Mouse (Mus musculus): Measurements from ENCODE around the gene Iqgap1.

Gene Iqgap1

DNA sequence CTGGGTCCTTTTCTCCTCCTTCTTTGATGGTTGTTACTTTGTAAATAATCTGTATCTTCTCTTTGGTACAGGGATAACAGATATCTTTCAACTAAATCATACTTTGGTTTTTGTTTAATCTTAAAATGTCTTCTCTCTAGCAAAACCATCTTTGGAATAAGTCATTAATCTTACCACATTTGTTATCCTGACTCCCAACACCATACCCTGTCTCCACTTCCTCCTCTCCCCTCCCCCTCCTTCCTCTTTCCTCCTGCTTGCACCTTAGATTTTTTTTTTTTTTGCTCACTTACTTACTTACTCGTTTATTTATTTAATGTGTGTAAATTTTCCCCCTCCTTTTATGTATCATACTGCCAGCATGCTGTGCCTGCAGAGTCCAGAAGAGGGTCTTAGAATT is 129.4 kb downstream of the Iqgap1 start:
- ChIA-PET CTCF (interaction anchor here in 1 of 4 experiments (0.6 kb wide), 2 partner anchors 65 to 109 kb away, joined by 3 read pairs; no protein-coding TSS in a partner anchor), POLR2A (interaction anchor here in 1 of 4 experiments (0.7 kb wide), 1 partner anchor 129 kb away, joined by 8 read pairs; no protein-coding TSS in a partner anchor)

DNA sequence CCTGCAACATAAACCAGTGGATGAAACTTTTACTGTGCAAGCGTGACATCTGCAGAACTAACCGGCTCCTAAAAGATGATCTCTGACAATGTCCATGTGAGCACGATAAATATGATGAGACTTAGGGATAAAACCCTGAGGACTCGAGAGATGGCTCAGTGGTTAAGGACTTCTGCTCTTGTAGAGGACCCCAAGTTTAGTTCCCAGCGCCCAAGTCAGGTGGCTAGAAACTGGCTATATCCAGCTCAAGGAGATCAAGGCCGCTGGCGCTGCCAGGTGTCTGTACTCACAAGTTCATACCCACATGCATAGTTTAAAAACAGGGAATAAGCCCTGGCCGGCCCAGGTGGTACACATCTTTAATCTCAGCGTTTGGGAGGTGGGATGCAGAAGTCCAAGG is 133.3 kb downstream of the Iqgap1 start:
- POLR2A ChIA-PET: interaction anchor here in 1 of 4 experiments (2.0 kb wide), 1 partner anchor 54 kb away, joined by 5 read pairs; no protein-coding TSS in a partner anchor
- CTCF ChIA-PET: interaction anchor here in 2 of 4 experiments (1.0 to 1.4 kb wide), 2 partner anchors 38 to 306 kb away, joined by 3 read pairs; no protein-coding TSS in a partner anchor

DNA sequence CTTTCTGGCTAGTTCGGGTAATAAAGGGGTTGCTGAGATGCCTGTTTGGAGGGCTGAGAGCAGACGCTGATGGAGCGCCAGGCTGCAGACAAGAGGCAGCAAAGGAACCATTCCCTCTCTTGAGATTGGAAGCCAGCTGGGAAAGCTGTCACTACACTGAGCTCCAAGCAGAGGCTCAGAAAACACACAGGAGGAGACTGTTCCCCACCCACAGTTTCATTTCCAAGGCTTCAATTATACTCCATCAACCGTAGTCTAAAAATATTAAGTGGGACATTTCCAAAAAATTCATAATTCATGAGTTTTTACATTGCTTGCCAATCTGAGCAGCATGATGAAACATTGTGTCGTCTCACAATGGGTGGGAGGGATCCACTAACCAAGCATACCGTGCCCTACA is 134.6 kb downstream of the Iqgap1 start:
- ChIA-PET POLR2A (interaction anchor here in 1 of 4 experiments (2.0 kb wide), 1 partner anchor 55 kb away, joined by 5 read pairs; no protein-coding TSS in a partner anchor), CTCF (no interaction called here)

DNA sequence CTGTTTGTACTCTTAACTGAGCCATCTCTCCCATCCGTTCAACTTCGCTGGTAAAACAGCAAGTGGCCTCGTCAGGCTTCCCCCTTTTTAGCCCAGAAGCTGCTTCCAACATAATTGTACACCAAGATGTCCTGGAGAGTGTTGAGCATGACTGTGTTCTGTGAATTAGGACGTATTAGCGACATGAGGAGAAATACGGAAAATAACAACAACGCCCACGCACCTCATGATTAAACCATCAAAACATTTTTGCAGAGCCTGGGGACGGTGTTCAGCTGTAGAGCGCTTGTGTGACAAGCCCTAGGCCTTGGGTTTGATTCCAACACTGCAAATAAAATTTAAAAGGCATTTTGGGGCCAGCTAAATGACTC is 136.6 kb downstream of the Iqgap1 start:
- ChIA-PET POLR2A (interaction anchor here (0.7 to 2.1 kb wide), 18 partner anchors 8 to 466 kb away, joined by 3 to 11 read pairs (median 3); partner anchors contain the start of gene Blm (in 1 of the 4)), CTCF (interaction anchor here in 3 of 4 experiments (0.6 to 2.2 kb wide), 9 partner anchors 9 to 642 kb away, joined by 3 to 6 read pairs (median 4); partner anchors contain the start of gene Hddc3 (in 1 of the 3))

DNA sequence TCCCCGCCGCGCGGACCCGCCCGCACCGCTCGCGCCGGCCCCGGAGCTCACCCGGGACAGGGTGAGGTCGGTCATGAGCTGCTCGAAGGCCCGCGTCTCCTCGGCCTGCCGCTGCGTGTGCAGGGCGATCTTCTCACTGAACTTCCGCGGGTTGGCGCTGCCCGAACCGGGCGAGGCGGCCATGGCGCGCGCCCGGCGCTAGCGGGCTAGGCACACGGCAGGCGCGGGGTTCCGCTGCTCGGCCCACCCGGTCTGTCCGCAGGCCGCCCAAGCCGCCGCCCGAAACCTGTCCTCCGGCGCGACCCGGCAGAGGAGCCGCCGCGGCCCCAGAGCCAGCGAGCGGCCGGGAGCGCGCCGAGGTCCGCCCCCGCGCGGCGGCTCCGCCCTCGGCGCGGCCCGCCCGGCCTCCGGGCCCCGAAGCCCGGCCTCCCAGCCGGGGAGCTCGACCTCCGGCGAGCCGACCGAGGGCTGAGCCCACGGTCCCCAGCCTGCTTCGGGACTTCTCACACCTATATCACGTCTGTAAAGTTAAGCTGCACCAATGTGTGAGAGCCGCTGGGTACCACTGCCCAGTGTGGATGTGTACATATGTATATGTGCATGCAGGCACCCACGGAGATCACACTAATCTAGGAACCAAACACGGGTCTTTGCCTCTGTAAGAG is 137.1 kb downstream of the Iqgap1 start, which contains the start of gene Crtc3:
TSS of gene Crtc3 (minus strand) at position 322 of the 665 bp plus-strand sequence.
- CTCF ChIA-PET: interaction anchor here in 3 of 4 experiments (0.6 to 2.2 kb wide), 10 partner anchors 9 to 643 kb away, joined by 3 to 6 read pairs (median 4); partner anchors contain the start of gene Hddc3 (in 1 of the 3)
- POLR2A ChIA-PET: interaction anchor here (0.5 to 2.1 kb wide), 32 partner anchors 9 to 580 kb away, joined by 3 to 11 read pairs (median 3); partner anchors contain the start of genes Blm (in 2 of the 4) and Zscan2 (in 2 of the 4)

DNA sequence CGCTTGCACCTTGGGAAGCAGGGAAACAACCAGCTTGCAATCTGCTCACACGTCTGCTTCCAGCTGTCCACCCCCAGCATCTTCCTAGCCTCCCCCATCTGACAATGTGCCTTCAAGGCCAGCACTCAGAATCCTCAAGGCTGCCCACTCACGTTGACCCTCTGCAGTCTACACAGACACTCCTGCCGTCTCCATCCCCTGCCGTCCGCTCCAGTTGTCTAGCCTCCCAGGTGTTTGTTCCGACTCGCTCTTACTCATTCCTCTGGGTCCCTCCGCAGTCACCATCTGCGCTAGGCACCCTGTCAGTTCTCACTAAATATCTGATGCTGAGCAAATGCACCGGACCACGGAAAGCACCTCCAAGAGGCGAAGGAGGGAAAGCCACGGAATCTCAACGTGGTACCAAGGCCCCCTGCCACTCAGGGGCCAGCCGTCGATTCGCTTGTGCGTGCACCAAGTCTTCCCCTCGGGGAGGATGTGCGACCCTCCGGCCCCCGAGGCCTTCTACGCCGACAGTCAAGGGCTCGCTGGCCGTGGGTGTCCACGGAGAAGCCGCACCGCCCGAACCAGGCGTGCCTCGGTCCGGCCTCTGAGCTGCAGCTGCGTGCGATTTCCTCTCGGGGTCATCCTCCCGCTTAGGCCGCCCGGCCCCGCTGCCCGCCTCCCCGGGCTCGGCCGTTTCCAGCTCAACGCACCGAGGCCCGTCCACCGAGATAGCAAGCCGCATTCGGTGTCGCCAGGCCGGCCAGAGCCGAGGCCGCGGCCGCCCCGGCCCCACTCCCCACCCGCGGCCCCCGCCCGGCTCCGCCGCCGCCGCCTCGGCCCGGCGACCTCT is 137.8 kb downstream of the Iqgap1 start:
- POLR2A ChIA-PET: interaction anchor here in 3 of 4 experiments (0.5 to 2.1 kb wide), 21 partner anchors 10 to 579 kb away, joined by 3 to 11 read pairs (median 3); partner anchors contain the start of genes Blm (in 2 of the 3) and Zscan2 (in 2 of the 3)
- CTCF ChIA-PET: interaction anchor here in 2 of 4 experiments (1.0 to 2.2 kb wide), 5 partner anchors 10 to 547 kb away, joined by 3 to 6 read pairs (median 4); no protein-coding TSS in a partner anchor

DNA sequence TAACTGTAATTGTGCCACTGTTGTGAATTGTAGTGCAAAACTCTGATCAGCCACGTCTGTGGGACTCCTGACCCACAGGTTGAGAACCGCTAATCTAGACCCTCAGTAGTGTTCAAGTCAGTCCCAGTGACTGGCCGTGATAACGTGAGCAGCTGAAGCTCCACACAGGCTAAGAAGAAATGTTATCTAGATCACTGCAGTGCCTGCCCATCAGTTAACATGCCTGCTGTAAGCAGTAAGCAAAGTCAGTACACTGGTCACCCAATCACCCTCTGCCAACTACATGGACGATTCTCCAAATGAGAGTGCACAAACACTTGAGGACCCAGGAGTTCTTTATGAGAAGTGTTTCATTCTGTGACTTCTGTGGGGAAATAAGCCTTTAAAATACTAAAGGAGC is 140.1 kb downstream of the Iqgap1 start:
- CTCF ChIA-PET: no interaction called here

DNA sequence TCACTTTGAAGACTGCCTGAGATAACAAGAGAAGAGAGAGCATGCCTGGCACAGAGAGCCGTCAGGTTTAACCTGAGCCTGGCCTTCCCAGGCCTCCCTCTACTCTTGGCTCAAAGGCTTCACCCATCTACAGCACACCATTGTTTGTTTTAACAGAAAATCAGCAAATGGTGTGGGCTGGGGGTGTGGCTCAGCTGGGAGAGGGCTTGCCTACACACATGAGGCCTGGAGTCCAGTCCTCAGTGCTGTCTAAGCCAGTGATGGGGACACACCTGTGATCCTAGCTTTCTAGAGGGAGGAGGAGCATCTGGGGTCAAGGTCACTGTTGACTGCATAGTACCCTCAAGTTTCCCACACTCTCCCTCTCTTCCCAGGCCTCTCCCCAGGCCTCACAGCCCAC is 143.1 kb downstream of the Iqgap1 start:
- ChIA-PET POLR2A (interaction anchor here in 2 of 4 experiments (0.7 to 1.3 kb wide), 5 partner anchors 9 to 648 kb away, joined by 3 to 5 read pairs (median 3); no protein-coding TSS in a partner anchor), CTCF (interaction anchor here in 2 of 4 experiments (0.6 kb wide), 2 partner anchors 102 to 944 kb away, joined by 3 to 6 read pairs; no protein-coding TSS in a partner anchor)

More for the DNA sequence above, 140.1 kb downstream of the Iqgap1 start:
- POLR2A ChIA-PET: interaction anchor here in 3 of 4 experiments (0.6 to 1.7 kb wide), 3 partner anchors 12 to 644 kb away, joined by 3 to 4 read pairs (median 4); no protein-coding TSS in a partner anchor

DNA sequence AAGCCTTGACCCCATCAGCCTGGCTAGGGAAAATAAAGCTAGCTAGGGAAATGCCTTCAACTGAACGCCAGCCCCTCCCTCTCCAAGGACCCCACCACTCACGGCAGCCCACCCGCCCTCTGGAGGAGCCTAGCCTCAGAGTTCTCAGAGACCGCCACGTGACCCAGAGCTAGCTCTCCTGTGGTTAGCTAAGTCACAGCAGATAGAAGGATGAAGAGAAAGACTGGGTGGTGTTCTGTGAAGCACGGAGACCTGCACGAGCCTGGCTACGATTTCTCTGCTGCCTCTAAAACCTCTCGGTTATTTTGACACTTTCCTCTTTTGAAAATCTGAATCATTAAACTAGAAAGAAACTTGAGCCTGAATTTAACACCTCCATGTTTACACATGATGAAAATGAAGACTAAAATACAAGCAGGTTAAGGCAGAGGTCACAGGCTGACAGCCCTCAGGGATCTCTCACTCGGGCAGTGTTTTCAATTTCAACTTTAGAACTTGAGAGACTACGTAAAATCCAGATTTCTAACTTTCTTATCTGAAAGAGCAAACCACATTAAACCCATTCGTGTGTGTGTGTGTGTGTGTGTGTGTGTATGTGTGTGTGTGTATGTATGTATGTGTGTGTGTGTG is 145.4 kb downstream of the Iqgap1 start:
- ChIA-PET POLR2A (interaction anchor here in 1 of 4 experiments (1.1 to 1.5 kb wide), 2 partner anchors 9 kb away, joined by 3 to 4 read pairs; no protein-coding TSS in a partner anchor), CTCF (interaction anchor here in 1 of 4 experiments (0.6 kb wide), 1 partner anchor 41 kb away, joined by 3 read pairs; no protein-coding TSS in a partner anchor)

DNA sequence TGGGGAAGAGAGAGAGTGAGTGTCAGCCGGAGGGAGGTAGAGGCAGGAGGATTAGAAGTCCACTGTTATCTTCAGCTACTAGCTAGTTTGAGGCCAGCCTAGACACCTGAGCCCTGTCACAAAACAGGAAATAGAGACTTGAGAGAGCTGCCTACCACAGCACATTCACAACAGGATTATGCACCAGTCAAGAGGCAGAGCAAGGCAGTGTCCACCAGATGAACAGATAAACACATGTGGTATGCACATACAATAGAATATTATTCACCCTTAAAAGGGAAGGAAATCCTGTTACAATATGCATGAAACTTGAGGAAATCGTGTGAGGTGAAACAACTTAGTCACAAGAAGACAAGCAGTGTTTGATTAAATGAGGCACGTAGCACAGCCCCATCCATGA is 153.5 kb downstream of the Iqgap1 start:
- CTCF ChIA-PET: no interaction called here
- POLR2A ChIA-PET: no interaction called here

DNA sequence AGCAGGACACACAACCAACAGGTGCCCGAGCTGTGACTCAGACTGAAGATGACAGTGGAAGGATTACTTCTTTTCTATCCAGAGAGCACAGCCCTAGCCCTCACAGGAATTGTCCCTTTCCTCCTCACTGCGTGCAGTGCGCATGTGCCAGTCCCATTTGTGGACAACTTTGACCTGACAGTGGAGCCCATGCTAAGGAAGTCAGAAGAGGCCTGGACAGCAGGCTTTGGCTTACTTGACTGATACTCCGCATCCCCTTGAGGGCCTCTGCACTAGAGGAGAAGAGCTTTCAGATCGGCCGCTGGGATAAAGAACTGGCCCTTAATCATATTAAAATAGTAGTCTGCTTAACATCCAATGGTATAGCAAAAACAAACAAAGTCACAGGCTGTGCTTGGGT is 154.9 kb downstream of the Iqgap1 start:
- ChIA-PET CTCF (no interaction called here), POLR2A (interaction anchor here in 2 of 4 experiments (0.9 to 1.2 kb wide), 3 partner anchors 9 to 17 kb away, joined by 3 to 5 read pairs (median 3); no protein-coding TSS in a partner anchor)

DNA sequence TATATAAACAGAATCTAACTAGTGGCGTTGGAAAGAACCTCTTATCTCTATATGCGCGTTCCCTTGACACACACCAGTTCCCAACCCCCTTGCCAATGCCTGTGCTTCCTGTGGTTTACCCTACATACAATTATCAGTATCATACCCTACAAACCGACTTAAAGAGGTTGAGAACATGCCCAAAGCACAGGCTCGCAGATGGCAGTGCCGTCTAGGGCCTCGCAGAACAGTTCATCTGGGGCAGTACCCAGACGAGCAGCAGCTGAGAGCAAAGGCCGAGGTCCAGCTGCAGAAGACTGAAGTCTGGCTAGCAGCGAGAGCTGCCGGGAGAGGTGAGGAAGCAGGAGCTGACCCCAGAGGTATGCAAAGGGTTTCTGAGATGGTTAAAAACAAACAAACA is 158.6 kb downstream of the Iqgap1 start:
- POLR2A ChIA-PET: interaction anchor here in 1 of 4 experiments (0.6 to 1.7 kb wide), 3 partner anchors 11 to 338 kb away, joined by 3 to 5 read pairs (median 3); no protein-coding TSS in a partner anchor
- CTCF ChIA-PET: no interaction called here

DNA sequence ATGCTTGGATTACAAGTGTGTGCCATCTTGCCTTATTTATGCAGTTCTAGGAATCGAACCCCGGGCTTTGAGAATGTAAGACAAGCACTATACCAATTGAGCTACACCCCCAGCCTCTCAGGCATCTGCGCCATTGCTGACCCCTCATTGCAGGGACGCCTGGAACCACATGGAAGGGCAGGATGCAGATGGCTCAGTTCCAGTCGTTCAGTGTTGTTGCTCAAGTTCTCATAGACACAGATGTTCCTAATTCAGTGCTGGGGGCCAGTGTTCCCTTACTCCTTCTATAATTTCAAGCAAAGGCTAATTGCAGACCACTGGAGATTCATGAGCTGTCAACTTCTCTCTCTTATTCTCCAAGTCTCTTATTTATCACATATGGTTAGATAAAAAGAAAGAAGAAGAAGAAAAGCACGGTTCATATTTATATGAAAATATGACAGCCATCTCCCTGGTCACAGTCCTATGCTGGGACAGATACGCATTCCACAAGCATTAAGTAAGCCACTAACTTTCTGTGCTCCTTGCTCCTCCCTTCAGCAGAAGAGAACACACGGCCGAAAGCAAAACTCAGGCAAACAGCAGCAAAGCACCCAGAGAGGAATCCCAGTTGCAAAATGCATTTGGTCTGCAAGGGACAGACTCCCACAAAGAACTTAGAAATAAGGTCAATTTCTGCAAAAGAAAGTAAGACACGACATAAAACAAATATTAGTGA is 159.4 kb downstream of the Iqgap1 start:
- POLR2A ChIA-PET: interaction anchor here in 1 of 4 experiments (0.6 to 1.6 kb wide), 2 partner anchors 11 to 116 kb away, joined by 5 read pairs; no protein-coding TSS in a partner anchor

More for the DNA sequence above, 159.4 kb downstream of the Iqgap1 start:
- CTCF ChIA-PET: no interaction called here
